Mouse (Mus musculus): Measurements from ENCODE around the gene Srsf10. TPM values are rescaled to one million over a fixed set of nuclear protein-coding genes. Genes with fewer than 3 reads are reported as not detected.
A peak's percentile ranks its signal among the peaks of the same experiment; 100 is the strongest.

Gene Srsf10
- 212 and 235 TPM in 2 replicates for polyA plus RNA-seq (2014; fragmentation: Nextera tagmentation; extraction: Ambion mirVana)

- no peaks in the 10 kb centered on the region for H3K9me3 ChIP-seq (ENCODE audit: control insufficient read depth, low read length)
- DNase-seq (ENCODE audit: low spot score) = peak; percentile 99
- H3K36me3 ChIP-seq (ENCODE audit: control insufficient read depth, insufficient read depth, low read length) = peaks cover 8% of the 10 kb centered on the region; the same call in 1 of the 2 replicates
- under 1% methylated on average over 33 of the region's 67 CpGs for WGBS
- no peaks in the 10 kb centered on the region for H3K27me3 ChIP-seq (replicated peaks; ENCODE audit: control insufficient read depth, insufficient read depth, low read length)
- ATAC-seq (ENCODE audit: low read depth) = peak; percentile 95
- peak within 1 kb of the TSS; percentile 98 for H3K9ac ChIP-seq (ENCODE audit: low read depth, low read length)
- peak within 1 kb of the TSS; percentile 97 for H3K27ac ChIP-seq (replicated peaks; ENCODE audit: low read depth, low read length)
- peak within 1 kb of the TSS; percentile 92 for H3K4me3 ChIP-seq (ENCODE audit: low read depth, low read length)
- peak within 1 kb of the TSS; percentile 96 for H3K4me2 ChIP-seq (ENCODE audit: low read depth, low read length)
- H3K4me1 ChIP-seq (ENCODE audit: control insufficient read depth, insufficient read depth, low read length) = peaks cover 32% of the 10 kb centered on the region
These were observed at the start of gene Srsf10 for GRCm38 (mm10) chr4:135855536-135856222. TSS of gene Srsf10 (plus strand) at chr4:135855747.

GRCm38 (mm10) chr4:135814896-135815295 is 40.7 kb upstream of the Srsf10 start:
- 77% methylated on average over 7 of the region's 7 CpGs for WGBS

GRCm38 (mm10) chr4:135816905-135817622 is 38.5 kb upstream of the Srsf10 start:
- no peak overlapping the region for H3K9ac ChIP-seq (ENCODE audit: low read depth, low read length)
- no peak overlapping the region for H3K4me2 ChIP-seq (ENCODE audit: low read depth, low read length)
- H3K36me3 ChIP-seq (ENCODE audit: control insufficient read depth, insufficient read depth, low read length) = no peaks in the 10 kb centered on the region
- no peaks in the 10 kb centered on the region for H3K9me3 ChIP-seq (ENCODE audit: control insufficient read depth, low read length)
- DNase-seq (ENCODE audit: low spot score) (no peak), ATAC-seq (ENCODE audit: low read depth) (no peak)
- H3K27me3 ChIP-seq (replicated peaks; ENCODE audit: control insufficient read depth, insufficient read depth, low read length) = no peaks in the 10 kb centered on the region
- WGBS = 40% methylated on average over 12 of the region's 12 CpGs
- no peak overlapping the region for H3K27ac ChIP-seq (replicated peaks; ENCODE audit: low read depth, low read length)
- H3K4me1 ChIP-seq (ENCODE audit: control insufficient read depth, insufficient read depth, low read length) = 0 out of 2 replicates have a peak, but pooled peaks cover 3% of the 10 kb centered on the region
- no peak overlapping the region for H3K4me3 ChIP-seq (ENCODE audit: low read depth, low read length)

More at GRCm38 (mm10) chr4:135814896-135815295, 40.7 kb upstream of the Srsf10 start:
- H3K27me3 ChIP-seq (replicated peaks; ENCODE audit: control insufficient read depth, insufficient read depth, low read length) = no peaks in the 10 kb centered on the region
- no peak overlapping the region for H3K4me3 ChIP-seq (ENCODE audit: low read depth, low read length)
- no peak overlapping the region for H3K4me2 ChIP-seq (ENCODE audit: low read depth, low read length)
- no peaks in the 10 kb centered on the region for H3K9me3 ChIP-seq (ENCODE audit: control insufficient read depth, low read length)
- no peak for DNase-seq (ENCODE audit: low spot score)
- no peak for ATAC-seq (ENCODE audit: low read depth)
- no peak overlapping the region for H3K27ac ChIP-seq (replicated peaks; ENCODE audit: low read depth, low read length)
- no peaks in the 10 kb centered on the region for H3K4me1 ChIP-seq (ENCODE audit: control insufficient read depth, insufficient read depth, low read length)
- H3K9ac ChIP-seq (ENCODE audit: low read depth, low read length) = no peak overlapping the region
- no peaks in the 10 kb centered on the region for H3K36me3 ChIP-seq (ENCODE audit: control insufficient read depth, insufficient read depth, low read length)

- ATAC-seq (ENCODE audit: low read depth) = no peak
- WGBS = 78% methylated on average over 3 of the region's 3 CpGs
- H3K27ac ChIP-seq (replicated peaks; ENCODE audit: low read depth, low read length) = no peak overlapping the region
These were observed 37.2 kb upstream of the Srsf10 start for GRCm38 (mm10) chr4:135818366-135818765.

GRCm38 (mm10) chr4:135819826-135820526 is 35.6 kb upstream of the Srsf10 start:
- no peaks in the 10 kb centered on the region for H3K36me3 ChIP-seq (ENCODE audit: control insufficient read depth, insufficient read depth, low read length)
- 36% methylated on average over 17 of the region's 17 CpGs for WGBS
- peak overlapping the region; percentile 34; the same call in 1 of the 2 replicates for H3K9ac ChIP-seq (ENCODE audit: low read depth, low read length)
- H3K27me3 ChIP-seq (replicated peaks; ENCODE audit: control insufficient read depth, insufficient read depth, low read length) = no peaks in the 10 kb centered on the region
- no peaks in the 10 kb centered on the region for H3K9me3 ChIP-seq (ENCODE audit: control insufficient read depth, low read length)
- peak; percentile 77 for DNase-seq (ENCODE audit: low spot score)
- H3K4me3 ChIP-seq (ENCODE audit: low read depth, low read length) = no peak overlapping the region
- H3K27ac ChIP-seq (replicated peaks; ENCODE audit: low read depth, low read length) = peak overlapping the region; percentile 85
- 0 out of 2 replicates have a peak, but pooled peaks cover 3% of the 10 kb centered on the region for H3K4me1 ChIP-seq (ENCODE audit: control insufficient read depth, insufficient read depth, low read length)
- ATAC-seq (ENCODE audit: low read depth) = peak; percentile 59; the same call in 1 of the 2 replicates
- peak overlapping the region; percentile 28; the same call in 1 of the 2 replicates for H3K4me2 ChIP-seq (ENCODE audit: low read depth, low read length)

More at GRCm38 (mm10) chr4:135818366-135818765, 37.2 kb upstream of the Srsf10 start:
- no peak for DNase-seq (ENCODE audit: low spot score)
- no peaks in the 10 kb centered on the region for H3K9me3 ChIP-seq (ENCODE audit: control insufficient read depth, low read length)
- 0 out of 2 replicates have a peak, but pooled peaks cover 3% of the 10 kb centered on the region for H3K4me1 ChIP-seq (ENCODE audit: control insufficient read depth, insufficient read depth, low read length)
- no peaks in the 10 kb centered on the region for H3K27me3 ChIP-seq (replicated peaks; ENCODE audit: control insufficient read depth, insufficient read depth, low read length)
- no peak overlapping the region for H3K9ac ChIP-seq (ENCODE audit: low read depth, low read length)
- no peak overlapping the region for H3K4me3 ChIP-seq (ENCODE audit: low read depth, low read length)
- no peaks in the 10 kb centered on the region for H3K36me3 ChIP-seq (ENCODE audit: control insufficient read depth, insufficient read depth, low read length)
- H3K4me2 ChIP-seq (ENCODE audit: low read depth, low read length) = no peak overlapping the region

GRCm38 (mm10) chr4:135821772-135822171 is 33.8 kb upstream of the Srsf10 start:
- ATAC-seq (ENCODE audit: low read depth) (no peak), DNase-seq (ENCODE audit: low spot score) (no peak)
- Histone ChIP-seq H3K4me3 (ENCODE audit: low read depth, low read length) (no peak overlapping the region), H3K4me1 (ENCODE audit: control insufficient read depth, insufficient read depth, low read length) (0 out of 2 replicates have a peak, but pooled peaks cover 3% of the 10 kb centered on the region), H3K36me3 (ENCODE audit: control insufficient read depth, insufficient read depth, low read length) (no peaks in the 10 kb centered on the region), H3K27ac (replicated peaks; ENCODE audit: low read depth, low read length) (no peak overlapping the region), H3K4me2 (ENCODE audit: low read depth, low read length) (no peak overlapping the region), H3K9ac (ENCODE audit: low read depth, low read length) (no peak overlapping the region), H3K27me3 (replicated peaks; ENCODE audit: control insufficient read depth, insufficient read depth, low read length) (no peaks in the 10 kb centered on the region), H3K9me3 (ENCODE audit: control insufficient read depth, low read length) (no peaks in the 10 kb centered on the region)
- WGBS = 85% methylated on average over 4 of the region's 4 CpGs

- H3K27ac ChIP-seq (replicated peaks; ENCODE audit: low read depth, low read length) = no peak overlapping the region
- H3K9ac ChIP-seq (ENCODE audit: low read depth, low read length) = no peak overlapping the region
- H3K4me2 ChIP-seq (ENCODE audit: low read depth, low read length) = no peak overlapping the region
- WGBS = 75% methylated on average over 2 of the region's 2 CpGs
- H3K27me3 ChIP-seq (replicated peaks; ENCODE audit: control insufficient read depth, insufficient read depth, low read length) = no peaks in the 10 kb centered on the region
- H3K4me3 ChIP-seq (ENCODE audit: low read depth, low read length) = no peak overlapping the region
- ATAC-seq (ENCODE audit: low read depth) (no peak), DNase-seq (ENCODE audit: low spot score) (no peak)
- H3K36me3 ChIP-seq (ENCODE audit: control insufficient read depth, insufficient read depth, low read length) = no peaks in the 10 kb centered on the region
- no peaks in the 10 kb centered on the region for H3K9me3 ChIP-seq (ENCODE audit: control insufficient read depth, low read length)
- H3K4me1 ChIP-seq (ENCODE audit: control insufficient read depth, insufficient read depth, low read length) = 0 out of 2 replicates have a peak, but pooled peaks cover 4% of the 10 kb centered on the region
These were observed 32.2 kb upstream of the Srsf10 start for GRCm38 (mm10) chr4:135823298-135823697.

- no peak overlapping the region for H3K27ac ChIP-seq (replicated peaks; ENCODE audit: low read depth, low read length)
- H3K4me1 ChIP-seq (ENCODE audit: control insufficient read depth, insufficient read depth, low read length) = peaks cover 14% of the 10 kb centered on the region
- H3K4me2 ChIP-seq (ENCODE audit: low read depth, low read length) = no peak overlapping the region
- DNase-seq (ENCODE audit: low spot score) = no peak
- H3K27me3 ChIP-seq (replicated peaks; ENCODE audit: control insufficient read depth, insufficient read depth, low read length) = no peaks in the 10 kb centered on the region
- H3K36me3 ChIP-seq (ENCODE audit: control insufficient read depth, insufficient read depth, low read length) = no peaks in the 10 kb centered on the region
- no peak for ATAC-seq (ENCODE audit: low read depth)
- H3K9me3 ChIP-seq (ENCODE audit: control insufficient read depth, low read length) = no peaks in the 10 kb centered on the region
- no peak overlapping the region for H3K9ac ChIP-seq (ENCODE audit: low read depth, low read length)
- H3K4me3 ChIP-seq (ENCODE audit: low read depth, low read length) = no peak overlapping the region
- 48% methylated on average over 8 of the region's 8 CpGs for WGBS
These were observed 31.3 kb upstream of the Srsf10 start for GRCm38 (mm10) chr4:135824254-135824653.
